Mouse (Mus musculus) kidney, adult 2 months (tissue): ENCODE results near the gene Ptma.

ENCODE experiments used
- CTCF ChIP-seq: fragments of 200-500 bp; conservative IDR thresholded peaks from 2 replicates; pipeline ENCODE4 v1.5.1; 2011; ENCODE audit warnings: low read depth, mild to moderate bottlenecking, control low read depth, low read length, moderate library complexity, mixed read lengths; ENCODE audit not compliant: insufficient read depth, insufficient read length
- POLR2A ChIP-seq: fragments of 200-500 bp; IDR thresholded peaks from one replicate; pipeline ENCODE4 v1.6.1; 2011; ENCODE audit warnings: low read depth, low read length, control low read depth

DNA sequence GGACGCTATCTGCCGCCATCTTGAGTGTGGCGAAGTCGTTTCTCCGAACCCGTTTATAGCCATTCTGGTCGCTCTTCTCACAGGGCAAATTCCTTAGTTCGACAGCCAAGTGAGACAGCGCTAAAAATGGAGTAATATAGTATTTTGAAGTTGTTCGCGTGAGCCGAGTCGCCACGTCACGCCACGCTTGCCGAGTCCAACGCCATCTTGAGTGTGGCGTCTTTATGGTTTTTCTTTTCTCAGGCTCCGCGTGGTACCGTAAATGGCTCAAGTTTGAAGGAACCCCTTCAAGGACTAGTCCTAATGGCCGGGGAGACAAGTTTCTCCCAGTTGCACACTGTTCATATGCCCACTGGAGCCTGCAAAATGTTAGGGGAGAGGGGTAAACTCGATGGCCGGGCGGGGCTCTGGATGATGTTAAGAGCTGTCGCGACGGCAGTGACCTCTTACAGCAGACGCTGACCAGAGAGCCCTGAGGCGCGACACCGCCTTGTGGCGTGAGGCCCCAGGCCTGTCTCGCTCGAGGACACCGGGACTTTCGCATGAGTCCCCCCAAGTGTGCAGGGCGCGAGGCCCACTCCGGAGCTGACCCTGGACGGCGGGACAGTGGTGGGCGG lies 919 bp upstream of the Ptma start:
- TF ChIP-seq CTCF (no peak), POLR2A (no peak)
